Mouse (Mus musculus) spleen, postnatal 14 days (tissue): Measurements from ENCODE around the gene Cnga3.

Experiments
- DNase-seq, 2 experiments: peaks; one replicate each; pipeline ENCODE4 v3.0.0; 2021 to 2022; ENCODE audit warnings: low spot score in 2 of 2

Cnga3 gene

DNA sequence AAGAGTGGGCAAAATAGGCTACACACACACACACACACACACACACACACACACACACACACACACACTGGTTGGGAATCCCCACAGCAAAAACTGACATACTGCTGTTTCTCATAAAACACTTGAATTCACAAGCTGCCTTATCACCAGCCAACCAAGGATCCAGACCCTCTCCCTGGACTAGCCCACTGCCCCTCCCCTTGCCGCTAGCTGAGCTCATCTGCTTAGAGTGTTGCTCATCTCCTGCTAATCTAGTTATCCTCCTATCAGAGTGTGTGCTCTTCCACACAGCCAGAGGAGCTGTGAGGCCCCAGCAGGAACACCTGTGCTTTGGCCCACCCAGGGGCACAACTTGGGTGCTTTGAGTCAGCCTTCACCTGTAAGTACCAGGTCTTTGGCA lies at the start of gene Cnga3:
TSS of gene Cnga3 (plus strand) at position 291 of the 400 bp plus-strand sequence.
- no peak for DNase-seq

DNA sequence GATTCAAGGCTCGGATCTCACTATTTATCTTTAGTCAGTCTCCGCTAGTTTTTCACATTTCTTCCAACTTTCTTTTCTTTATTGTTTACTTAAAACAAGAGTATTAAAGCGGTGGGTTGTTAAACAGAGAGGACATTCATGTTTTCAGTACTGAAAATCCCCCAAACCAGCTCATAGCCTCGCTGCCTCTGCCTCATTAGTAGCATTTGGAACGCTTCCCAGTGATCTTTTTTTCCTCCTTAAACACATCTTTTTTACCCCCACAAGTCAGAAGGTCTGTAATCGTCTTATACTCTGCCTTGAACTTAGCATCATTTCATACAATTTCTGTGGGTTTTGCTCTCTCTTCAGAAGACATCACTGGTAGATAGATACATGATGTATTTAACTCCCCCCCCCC lies 48.2 kb upstream of the Cnga3 start:
- no peak for DNase-seq

DNA sequence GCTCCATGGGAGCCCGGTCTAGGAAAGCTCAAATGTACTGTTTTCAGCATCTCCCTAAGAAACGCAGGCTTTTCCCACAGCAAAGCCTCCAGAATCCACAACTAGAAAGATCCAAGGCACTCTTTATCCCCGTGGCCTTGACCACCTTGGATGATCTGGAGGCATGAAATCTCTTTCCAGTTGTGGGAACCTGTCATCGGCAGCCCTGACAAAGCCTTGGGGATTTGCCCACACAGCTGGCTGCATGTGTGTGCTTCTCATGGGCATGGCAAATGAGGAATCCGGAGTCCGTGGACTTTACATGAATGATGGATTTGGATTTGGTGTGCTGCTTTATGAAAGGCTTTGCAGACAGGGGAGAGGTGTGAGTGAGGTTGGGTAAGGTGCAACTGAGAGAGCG lies 46.3 kb upstream of the Cnga3 start:
- DNase-seq = no peak

DNA sequence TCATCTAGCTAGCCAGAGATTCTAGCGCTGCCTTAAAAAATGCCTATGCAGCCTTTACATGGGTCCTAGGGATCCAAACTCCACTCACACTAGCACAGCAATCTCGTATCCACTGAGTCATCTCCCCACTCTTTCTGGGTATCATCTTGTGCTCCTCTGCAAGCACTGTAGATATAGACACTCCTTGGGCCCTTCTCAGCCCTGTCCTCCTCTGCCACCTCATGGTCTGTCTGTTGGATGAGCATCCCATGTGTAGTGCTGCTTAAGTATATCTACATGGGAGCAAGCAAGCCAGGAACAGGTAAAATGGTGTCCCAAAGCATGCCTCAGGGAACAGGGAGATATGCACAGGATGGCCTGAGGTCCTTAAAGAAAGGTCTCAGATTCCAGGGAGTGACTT lies 36.4 kb upstream of the Cnga3 start:
- no peak for DNase-seq

DNA sequence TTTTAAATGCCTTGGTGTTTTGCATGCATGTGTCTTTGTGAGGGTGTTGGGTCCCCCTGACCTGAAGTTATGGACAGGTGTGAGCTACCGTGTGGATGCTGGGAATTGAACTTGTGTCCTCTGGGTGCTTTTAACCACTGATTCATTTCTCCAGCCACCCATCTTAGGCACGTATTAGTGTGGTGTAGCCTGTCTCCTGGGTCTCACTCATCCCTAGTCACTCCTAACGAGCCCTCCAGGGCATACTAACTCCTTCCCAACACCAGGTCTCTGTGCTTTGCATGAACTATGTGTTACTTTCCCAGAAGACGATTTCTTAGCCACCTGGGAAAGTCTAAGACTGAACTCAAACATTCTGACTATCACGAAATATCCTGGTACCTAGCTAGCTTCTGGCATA lies 34.4 kb upstream of the Cnga3 start:
- no peak for DNase-seq

DNA sequence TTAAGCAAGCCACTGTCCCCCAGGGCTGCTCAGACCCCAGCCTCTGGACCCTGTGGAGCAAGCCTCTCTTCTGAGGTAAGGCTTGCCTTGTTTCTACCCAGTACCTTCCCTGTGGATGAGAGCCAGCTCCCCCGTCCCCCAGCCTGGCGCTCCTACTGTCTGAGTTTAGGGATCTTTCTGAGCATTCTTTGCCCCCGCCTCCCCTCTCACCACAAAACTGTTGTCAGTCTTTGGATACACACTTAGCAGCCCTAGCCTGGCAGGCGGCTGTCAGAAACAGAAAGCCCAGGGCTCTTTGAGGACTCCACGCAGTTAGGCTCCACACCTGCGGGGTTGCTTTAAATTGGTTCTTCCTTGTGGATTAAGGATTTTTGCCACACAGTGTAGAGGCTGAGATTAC lies 27.2 kb upstream of the Cnga3 start:
- DNase-seq = no peak

DNA sequence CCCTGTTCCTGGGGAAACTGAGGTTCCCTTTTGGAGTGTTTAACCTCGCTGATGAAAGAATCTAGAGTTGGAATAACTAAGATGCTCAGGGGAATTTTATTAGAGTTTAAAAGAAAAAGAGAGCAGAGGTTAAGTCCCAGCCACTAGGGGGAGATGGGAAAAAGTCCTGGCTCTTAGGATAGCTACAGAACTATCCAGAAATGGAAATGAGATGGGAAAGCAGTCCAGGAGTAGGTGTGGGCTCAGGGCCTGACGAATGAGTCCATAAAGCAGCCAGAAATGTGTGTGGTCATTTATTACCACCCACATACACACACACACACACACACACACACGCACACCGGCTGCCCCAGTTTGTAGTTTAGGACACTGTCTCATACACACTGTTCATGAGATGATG lies 19.6 kb upstream of the Cnga3 start:
- no peak for DNase-seq

DNA sequence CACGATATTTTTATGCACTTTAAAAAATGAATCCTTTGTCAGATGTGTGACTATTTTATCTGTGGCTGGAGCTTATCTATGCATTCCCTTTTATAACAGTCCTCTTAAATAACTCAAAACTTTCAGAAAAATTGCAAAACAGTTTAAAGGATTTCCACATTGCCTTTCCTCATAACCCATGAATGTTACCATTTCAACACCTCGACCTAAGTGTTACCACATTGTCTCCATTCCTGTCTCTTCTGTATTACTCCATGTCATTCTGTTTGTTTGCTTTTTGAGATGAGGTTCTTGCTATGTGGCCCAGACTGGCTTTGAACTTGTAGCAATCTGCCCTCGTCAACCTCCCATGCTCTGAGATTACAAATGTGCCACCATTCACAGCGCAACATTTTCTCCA lies 12.8 kb upstream of the Cnga3 start:
- DNase-seq = no peak

DNA sequence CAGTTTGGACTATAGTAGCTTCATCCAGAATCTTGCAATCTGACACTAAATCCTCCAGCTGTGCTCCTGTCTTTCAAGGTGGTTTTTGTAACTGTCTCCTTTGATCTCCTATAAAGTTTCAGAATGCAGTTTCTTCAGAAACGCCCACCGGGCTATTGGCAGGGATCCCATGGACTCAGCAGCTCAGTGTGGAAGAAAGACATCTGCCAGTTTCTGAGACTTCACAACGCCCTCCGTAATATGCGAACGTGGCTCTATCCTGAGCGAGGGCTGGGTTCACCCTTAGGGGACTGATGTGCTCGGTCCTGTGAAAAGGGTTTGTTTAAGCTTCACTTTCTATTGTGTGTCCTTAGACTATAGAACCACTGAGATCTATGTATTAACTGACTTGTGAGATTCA lies 6.5 kb upstream of the Cnga3 start:
- no peak for DNase-seq

DNA sequence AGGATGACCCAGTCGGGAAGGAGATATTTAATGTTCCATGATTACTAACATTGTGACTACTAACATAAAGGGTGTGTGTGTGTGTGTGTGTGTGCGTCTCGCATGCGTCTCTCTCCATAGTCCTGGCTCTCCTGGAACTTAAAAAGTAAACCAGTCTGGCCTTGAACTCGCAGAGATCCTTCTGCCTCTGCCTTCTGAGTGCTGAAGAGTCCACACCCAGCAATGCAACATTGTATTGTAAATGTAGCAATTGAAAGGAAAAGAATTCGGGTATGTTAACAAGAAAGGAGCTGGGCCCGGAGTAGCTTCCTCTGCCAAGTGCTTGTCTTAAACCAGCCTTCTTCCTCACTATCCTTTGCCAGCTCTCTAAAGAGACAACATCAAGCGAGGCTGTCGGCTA lies 1.9 kb upstream of the Cnga3 start:
- no peak for DNase-seq

DNA sequence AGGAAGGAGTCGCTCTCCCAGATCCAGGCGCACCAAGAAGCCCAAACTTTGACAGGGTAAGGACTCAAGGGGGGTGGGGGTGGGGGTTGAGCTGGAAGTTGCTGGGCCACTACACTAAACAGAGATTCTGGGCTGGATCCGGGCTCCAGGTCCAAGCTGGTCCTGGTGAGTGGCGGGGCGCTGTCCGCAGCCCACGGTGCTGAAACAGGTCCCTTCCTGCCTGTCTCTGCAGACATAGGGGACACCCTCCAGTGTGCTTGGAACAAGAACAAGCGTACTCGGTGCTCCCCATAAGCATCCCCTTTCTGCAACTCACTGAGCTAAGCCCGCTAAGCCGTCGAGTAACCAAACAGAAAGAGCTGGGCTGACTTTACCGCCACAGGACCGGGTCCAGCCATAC lies 4.2 kb downstream of the Cnga3 start:
- DNase-seq = peak in 1 of 2 experiments; percentile 19

DNA sequence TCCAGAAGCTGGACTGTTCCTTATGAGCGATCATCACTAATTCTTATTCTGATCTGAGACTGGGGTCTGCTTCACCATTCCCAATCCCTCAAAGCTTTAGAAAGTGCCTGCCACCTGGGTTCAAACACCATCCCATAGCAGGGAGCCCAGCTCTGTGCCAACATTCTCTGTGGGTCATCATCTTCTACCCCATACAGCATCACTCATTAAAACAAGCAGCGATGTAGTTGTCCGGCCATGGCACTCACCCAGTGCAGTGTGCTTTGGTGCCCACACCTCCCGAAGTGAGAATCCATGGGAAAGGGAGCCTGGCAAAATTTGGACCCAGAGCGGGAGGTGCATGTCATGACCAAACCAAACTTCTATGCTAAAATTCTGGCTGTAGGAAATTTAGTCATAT lies 5.4 kb downstream of the Cnga3 start:
- DNase-seq = no peak

DNA sequence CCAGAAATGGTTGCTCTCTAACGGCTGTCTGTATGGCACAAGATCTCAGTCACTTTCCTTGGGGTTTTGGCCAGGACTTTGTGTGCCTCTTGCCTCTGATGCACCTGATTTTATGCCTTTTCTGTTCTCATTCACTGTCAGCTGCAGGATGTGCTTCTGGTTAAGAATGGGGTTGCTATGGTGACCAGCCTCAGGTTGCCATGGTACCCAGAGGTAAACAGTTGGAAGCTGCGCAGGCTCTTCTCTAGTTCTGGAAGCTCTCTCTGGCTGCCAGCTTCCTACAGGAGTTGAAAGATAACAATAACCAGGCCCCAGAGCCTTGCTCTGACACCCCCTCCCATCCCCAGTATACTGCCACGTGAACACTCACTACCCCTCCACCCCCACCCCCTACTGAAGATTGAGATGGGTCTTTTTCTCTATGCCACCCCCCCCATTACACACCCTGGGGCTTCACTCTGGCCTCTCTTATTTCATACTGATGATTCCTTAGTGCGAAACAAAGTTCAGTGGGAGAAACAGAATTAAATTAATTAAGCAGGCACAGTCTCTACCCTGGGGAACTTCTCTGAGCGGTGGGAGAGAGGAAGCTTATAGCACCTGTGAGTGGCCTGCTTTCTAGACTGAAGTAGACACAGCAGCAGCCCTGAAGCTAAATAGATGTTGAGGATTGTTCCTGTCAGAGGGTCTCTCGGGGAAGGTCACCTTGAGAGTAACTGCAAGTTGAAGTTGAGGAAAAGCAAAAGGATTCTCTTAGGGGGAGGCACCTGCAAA lies 6.1 kb downstream of the Cnga3 start:
- DNase-seq = no peak

DNA sequence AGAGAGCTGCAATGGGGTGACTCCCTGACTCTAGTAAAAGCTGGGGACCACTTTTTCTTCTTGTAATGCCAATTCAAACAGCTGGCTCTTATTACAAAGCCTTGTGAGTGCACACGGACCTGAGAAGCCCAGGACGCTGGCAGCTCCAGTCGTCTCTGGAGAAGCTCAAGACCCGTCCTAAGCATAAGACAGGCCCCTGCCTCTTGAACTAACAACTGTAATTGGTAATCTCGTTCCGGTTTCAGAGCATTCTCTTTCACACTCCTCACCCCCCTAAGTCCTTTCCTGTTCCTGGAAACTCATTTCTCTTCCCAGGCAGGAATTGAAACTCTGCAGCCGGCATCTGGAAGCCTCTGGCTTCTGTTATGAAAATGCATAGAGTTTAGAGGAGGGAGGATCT lies 7.8 kb downstream of the Cnga3 start:
- DNase-seq = no peak

DNA sequence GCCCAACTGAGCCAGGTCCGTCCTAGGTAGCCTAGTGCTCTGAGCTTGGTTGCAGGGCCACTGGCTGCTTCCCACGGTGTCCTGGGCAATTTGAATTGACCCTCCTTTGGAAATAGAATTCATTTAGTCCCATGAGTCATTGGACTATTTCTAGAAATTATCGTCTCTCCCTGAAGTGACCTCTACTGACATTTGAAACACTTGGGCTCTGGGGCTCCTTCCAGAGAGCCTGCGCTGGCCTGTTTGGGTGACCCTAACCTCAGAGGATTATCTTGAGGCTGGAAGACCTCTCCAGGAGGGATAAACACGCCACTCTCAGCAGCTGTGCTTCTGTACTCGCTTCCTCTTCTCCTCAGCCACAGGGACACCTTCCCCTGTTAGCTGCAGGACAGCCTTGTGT lies 16.2 kb downstream of the Cnga3 start:
- no peak for DNase-seq

DNA sequence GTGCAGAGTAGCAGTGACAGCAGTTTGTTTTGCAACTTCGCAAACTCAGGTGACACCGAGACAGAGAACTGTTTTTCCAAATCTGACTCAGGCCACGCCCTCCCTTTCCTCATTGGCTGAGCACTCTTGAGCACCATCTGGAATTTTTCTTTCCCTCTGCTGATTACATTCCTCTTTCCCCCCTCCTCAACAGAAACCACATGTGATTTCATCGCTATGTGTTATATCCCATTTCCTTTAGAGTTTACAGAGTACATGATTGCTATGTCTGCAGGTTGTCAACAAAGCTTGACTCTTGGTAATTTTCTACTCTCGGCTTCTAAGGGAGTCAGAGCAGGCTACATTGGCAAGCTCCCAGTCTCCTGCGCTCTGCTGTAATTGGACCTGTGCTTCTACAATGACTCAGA lies 17.1 kb downstream of the Cnga3 start:
- no peak for DNase-seq

DNA sequence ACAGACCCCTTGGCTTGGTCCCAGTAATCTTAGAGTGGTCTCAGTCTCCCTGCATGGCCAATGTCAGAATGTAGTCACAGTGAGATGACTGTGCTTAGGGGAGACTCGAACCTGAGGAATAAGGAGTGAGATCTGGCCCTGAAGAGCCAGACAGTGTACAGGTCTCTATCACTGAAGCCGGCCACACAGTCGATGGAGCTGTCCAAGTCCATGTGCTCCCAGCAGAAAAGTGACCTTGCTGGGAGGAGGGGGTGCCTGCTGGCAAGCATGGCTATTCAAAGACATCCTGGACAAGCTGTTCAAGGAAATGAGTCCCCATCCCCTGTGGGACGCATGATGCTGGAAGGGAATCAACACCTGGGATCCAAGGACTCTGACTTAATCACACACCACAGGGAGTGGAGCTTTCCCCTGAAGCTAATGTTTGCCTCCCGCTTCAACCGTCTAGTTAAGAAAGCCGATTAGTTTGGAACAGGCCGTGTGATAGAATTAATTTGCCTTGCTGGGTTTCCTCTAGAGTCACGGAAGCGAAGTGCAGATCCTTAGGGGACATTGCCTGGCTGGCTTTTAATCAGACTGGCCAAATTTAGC lies 24.9 kb downstream of the Cnga3 start:
- DNase-seq = no peak

DNA sequence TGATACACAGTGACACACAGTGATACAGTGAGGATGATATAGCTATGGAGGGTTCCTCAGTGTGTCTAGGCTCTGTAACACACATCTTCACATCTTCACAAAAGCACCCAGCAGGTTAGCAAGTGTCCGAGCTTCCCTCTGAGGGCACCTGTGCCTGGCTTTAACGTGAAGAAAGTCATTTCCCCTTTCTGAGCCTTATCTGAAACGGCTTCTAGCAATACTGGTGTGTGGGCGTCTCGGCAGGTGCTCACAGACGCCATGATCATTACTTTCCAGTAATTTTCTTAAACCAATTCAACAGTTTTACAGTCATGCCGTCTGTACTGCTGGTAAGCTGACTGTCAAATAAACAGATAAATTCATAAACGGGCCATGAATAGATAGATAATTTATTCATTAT lies 28.0 kb downstream of the Cnga3 start:
- no peak for DNase-seq

DNA sequence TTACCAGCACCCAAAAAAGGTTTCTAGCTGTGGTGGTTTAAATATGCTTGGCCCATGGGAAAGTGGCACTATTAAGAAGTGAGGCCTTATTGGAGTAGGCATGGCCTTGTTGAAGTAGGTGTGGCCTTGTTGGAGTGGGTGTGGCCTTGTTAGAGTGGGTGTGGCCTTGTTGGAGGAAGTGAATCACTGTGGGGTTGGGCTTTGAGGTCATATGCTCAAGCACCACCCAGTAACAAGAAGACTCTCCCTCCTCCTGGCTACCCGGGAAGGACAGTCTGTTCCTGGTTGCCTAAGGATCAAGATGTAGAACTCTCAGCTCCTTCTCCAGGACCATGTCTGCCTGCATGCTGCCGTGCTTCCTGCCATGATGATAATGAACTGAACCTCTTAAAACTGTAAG lies 32.2 kb downstream of the Cnga3 start:
- no peak for DNase-seq

DNA sequence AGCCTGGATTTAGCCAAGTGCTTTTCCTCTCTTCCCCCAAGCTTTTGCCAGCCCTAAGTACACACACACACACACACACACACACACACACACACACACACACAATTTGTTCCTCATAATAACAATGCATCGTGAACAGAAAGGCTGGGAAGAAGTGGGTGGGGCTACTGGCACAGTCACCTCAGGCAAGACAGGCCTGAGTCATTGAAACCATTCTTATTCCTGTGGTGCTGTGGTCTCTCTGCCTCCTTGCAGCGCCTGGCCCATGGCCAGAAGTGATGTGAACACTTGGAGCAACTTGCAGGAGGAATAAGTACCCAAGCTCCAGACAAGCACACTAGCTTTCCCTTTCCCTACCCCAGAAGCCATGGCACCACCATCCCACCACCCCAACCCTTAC lies 34.2 kb downstream of the Cnga3 start:
- DNase-seq = no peak

DNA sequence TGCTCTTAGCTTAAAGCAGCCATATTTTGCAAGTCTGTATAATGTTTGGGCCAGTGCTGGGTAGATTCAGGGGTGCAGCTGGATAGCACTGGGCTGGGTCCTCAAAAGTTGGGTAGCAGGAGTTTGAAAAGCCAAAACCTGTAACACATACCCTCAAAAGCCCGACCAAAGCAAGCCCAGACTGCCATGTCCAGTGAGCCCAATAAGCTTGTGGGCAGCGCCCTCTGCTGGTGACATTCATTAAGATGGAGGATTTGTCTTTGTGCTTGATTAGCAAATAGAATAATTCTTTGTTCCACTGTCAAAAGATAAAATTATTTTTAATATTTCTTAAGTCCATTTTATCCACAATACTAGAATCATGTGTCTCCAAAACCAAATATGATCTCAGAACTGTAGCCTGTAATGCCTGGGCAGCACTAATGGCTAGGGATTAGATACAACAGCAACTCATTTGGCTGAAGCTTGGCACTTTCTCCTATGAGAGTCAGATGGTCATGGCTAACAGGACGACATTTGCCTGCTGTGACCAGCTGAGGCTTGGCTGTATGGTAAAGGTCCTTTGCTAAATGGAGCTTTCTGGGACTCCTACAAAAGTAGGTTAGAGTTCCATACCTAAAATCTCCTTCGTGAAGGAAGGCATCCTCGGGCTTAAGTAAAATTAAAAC lies 36.5 kb downstream of the Cnga3 start:
- DNase-seq = peak; percentile 35 to 68

DNA sequence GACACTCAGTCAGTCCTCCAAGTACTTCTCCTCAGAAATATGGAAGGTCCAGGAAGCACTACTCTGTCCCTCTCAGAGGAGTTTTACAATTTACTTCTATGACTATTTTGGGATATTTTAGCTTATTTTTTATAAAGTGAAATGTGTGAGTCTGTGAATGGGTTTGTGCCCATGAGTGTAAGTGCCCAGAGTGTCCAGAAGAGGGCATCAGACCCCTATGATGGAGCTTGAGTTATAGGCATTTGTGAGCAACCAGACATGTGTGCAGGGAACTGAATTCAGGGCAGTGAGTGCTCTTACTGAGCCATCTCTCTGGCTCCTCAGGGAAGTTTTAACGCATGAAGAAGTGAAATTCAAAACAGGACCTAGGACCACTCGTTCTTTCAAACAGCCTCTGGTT lies 44.2 kb downstream of the Cnga3 start:
- no peak for DNase-seq

DNA sequence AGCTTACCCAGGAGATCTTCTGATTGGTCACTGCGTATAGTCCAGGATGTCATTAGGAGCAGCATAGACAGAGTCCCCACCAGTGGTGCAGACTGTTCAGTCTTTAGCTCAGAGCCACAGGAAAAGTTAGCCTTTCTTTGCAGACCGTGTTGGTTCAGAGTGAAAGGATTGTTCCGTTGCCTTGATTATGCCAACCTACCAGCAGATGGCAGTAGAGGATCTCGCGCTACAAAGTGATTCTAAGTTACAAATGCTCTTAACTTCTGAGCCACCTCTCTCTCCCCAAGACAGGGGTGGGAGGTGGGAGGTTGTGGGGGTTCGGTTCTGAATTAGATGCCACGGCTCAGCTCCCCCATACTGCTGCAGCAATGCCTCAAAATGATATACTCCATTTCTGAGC lies 58.2 kb downstream of the Cnga3 start:
- peak in 1 of 2 experiments; percentile 42 for DNase-seq
